Mouse (Mus musculus): ENCODE results near the gene Coq7. TPM values are rescaled to one million over a fixed set of nuclear protein-coding genes. Genes with fewer than 3 reads are reported as not detected.

Gene Coq7
- total and polyA plus RNA-seq, 3 experiments = 59.5 to 66.2 TPM; not detected in 1

- DNase-seq (ENCODE audit: low read depth, low spot score) = no peak
- no peak overlapping the region for H3K4me3 ChIP-seq (ENCODE audit: control insufficient read depth in 1 of 2, insufficient read depth in 1 of 2, low read depth in 2 of 2, low read length in 2 of 2)
- no peak overlapping the region for H3K27ac ChIP-seq (ENCODE audit: control insufficient read depth, low read depth, low read length)
- H3K4me1 ChIP-seq (ENCODE audit: control insufficient read depth in 1 of 2, insufficient read depth in 2 of 2, low read length in 2 of 2) = no peaks in the 10 kb centered on the region; a peak in 1 of 4 replicates
- TF ChIP-seq GABPA (IDR thresholded peaks at IDR 0.05; ENCODE audit: low read depth, low read length) (no peak), MAX (IDR thresholded peaks at IDR 0.05; ENCODE audit: low read length) (no peak), UBTF (IDR thresholded peaks at IDR 0.05; ENCODE audit: borderline replicate concordance, insufficient read depth, low read depth, low read length) (no peak), CTCF (IDR thresholded peaks at IDR 0.05 in 2 of 3, conservative IDR thresholded peaks at IDR 0.05 in 1 of 3; ENCODE audit: control insufficient read depth in 1 of 3, insufficient read depth in 1 of 3, low read depth in 2 of 3, low read length in 3 of 3, poor library complexity in 1 of 3, severe bottlenecking in 1 of 3) (no peak), ZKSCAN1 (IDR thresholded peaks at IDR 0.05; ENCODE audit: low read depth, low read length) (no peak), ZNF384 (IDR thresholded peaks at IDR 0.05; ENCODE audit: low read depth, low read length) (no peak), MAFK (IDR thresholded peaks at IDR 0.05; ENCODE audit: borderline replicate concordance, low read depth, low read length) (no peak), POLR2A (IDR thresholded peaks at IDR 0.05; ENCODE audit: control insufficient read depth in 1 of 2, insufficient read depth in 1 of 2, low read depth in 1 of 2, low read length in 2 of 2, poor library complexity in 1 of 2) (no peak), POLR2AphosphoS5 (IDR thresholded peaks at IDR 0.05; ENCODE audit: borderline replicate concordance, low read depth, low read length) (no peak), ETS1 (IDR thresholded peaks at IDR 0.05; ENCODE audit: low read depth, low read length) (no peak), TAL1 (IDR thresholded peaks at IDR 0.05; ENCODE audit: low read length) (no peak), KAT2A (conservative IDR thresholded peaks at IDR 0.05; ENCODE audit: low read depth, low read length) (no peak)
- H3K27me3 ChIP-seq (ENCODE audit: control insufficient read depth in 1 of 2, insufficient read depth in 2 of 2, low read length in 2 of 2) = peaks cover 0 to 1% of the 10 kb centered on the region in 2 experiments; a peak in 1 of 4 replicates
- H3K36me3 ChIP-seq (ENCODE audit: control insufficient read depth in 1 of 2, insufficient read depth in 2 of 2, low read length in 2 of 2) = no peaks in the 10 kb centered on the region
- H3K9me3 ChIP-seq (replicated peaks; ENCODE audit: insufficient read depth, low read length) = no peaks in the 10 kb centered on the region
- no peaks in the 10 kb centered on the region for H3K79me2 ChIP-seq (ENCODE audit: control insufficient read depth, insufficient read depth, low read length, poor library complexity)
- no peak overlapping the region for H3K9ac ChIP-seq (ENCODE audit: control insufficient read depth, low read depth, low read length, poor library complexity, severe bottlenecking)
These were observed 33.2 kb downstream of the Coq7 start for GRCm38 (mm10) chr7:118499784-118500435.

GRCm38 (mm10) chr7:118498984-118499783, 34.0 kb downstream of the Coq7 start:
- Histone ChIP-seq H3K4me3 (ENCODE audit: control insufficient read depth in 1 of 2, insufficient read depth in 1 of 2, low read depth in 2 of 2, low read length in 2 of 2) (no peak overlapping the region), H3K4me1 (ENCODE audit: control insufficient read depth in 1 of 2, insufficient read depth in 2 of 2, low read length in 2 of 2) (no peaks in the 10 kb centered on the region; a peak in 1 of 4 replicates), H3K27ac (ENCODE audit: control insufficient read depth, low read depth, low read length) (no peak overlapping the region), H3K36me3 (ENCODE audit: control insufficient read depth in 1 of 2, insufficient read depth in 2 of 2, low read length in 2 of 2) (no peaks in the 10 kb centered on the region), H3K9ac (ENCODE audit: control insufficient read depth, low read depth, low read length, poor library complexity, severe bottlenecking) (no peak overlapping the region), H3K27me3 (ENCODE audit: control insufficient read depth in 1 of 2, insufficient read depth in 2 of 2, low read length in 2 of 2) (peaks cover 0 to 1% of the 10 kb centered on the region in 2 experiments; a peak in 1 of 4 replicates), H3K79me2 (ENCODE audit: control insufficient read depth, insufficient read depth, low read length, poor library complexity) (no peaks in the 10 kb centered on the region), H3K9me3 (replicated peaks; ENCODE audit: insufficient read depth, low read length) (no peaks in the 10 kb centered on the region)
- DNase-seq (ENCODE audit: low read depth, low spot score) = no peak
- TF ChIP-seq GABPA (IDR thresholded peaks at IDR 0.05; ENCODE audit: low read depth, low read length) = no peak
- TF ChIP-seq MXI1 (IDR thresholded peaks at IDR 0.05; ENCODE audit: low read depth, low read length) = no peak
- TF ChIP-seq USF1 (IDR thresholded peaks at IDR 0.05; ENCODE audit: low read depth, low read length) = no peak
- no peak for TF ChIP-seq CHD1 (IDR thresholded peaks at IDR 0.05; ENCODE audit: low read depth, low read length)
- no peak for TF ChIP-seq GATA1 (IDR thresholded peaks at IDR 0.05; ENCODE audit: low read depth, low read length)
- no peak for TF ChIP-seq POLR2A (IDR thresholded peaks at IDR 0.05; ENCODE audit: control insufficient read depth in 1 of 2, insufficient read depth in 1 of 2, low read depth in 1 of 2, low read length in 2 of 2, poor library complexity in 1 of 2)
- no peak for TF ChIP-seq SIN3A (IDR thresholded peaks at IDR 0.05; ENCODE audit: low read length)
- no peak for TF ChIP-seq SMC3 (IDR thresholded peaks at IDR 0.05; ENCODE audit: low read depth, low read length)
- no peak for TF ChIP-seq BHLHE40 (IDR thresholded peaks at IDR 0.05; ENCODE audit: borderline replicate concordance, low read depth, low read length)
- no peak for TF ChIP-seq MYB (IDR thresholded peaks at IDR 0.05; ENCODE audit: low read depth, low read length)
- TF ChIP-seq ELF1 (IDR thresholded peaks at IDR 0.05; ENCODE audit: low read depth, low read length) = no peak
- no peak for TF ChIP-seq RCOR1 (IDR thresholded peaks at IDR 0.05; ENCODE audit: low read depth, low read length)
- TF ChIP-seq ZC3H11A (IDR thresholded peaks at IDR 0.05; ENCODE audit: low read depth, low read length) = no peak
- TF ChIP-seq TAL1 (IDR thresholded peaks at IDR 0.05; ENCODE audit: low read length) = no peak
- no peak for TF ChIP-seq EP300 (IDR thresholded peaks at IDR 0.05; ENCODE audit: low read depth in 1 of 2, low read length in 2 of 2)
